Mouse (Mus musculus): ENCODE results near the gene Abcf3.

The Abcf3 gene

DNA sequence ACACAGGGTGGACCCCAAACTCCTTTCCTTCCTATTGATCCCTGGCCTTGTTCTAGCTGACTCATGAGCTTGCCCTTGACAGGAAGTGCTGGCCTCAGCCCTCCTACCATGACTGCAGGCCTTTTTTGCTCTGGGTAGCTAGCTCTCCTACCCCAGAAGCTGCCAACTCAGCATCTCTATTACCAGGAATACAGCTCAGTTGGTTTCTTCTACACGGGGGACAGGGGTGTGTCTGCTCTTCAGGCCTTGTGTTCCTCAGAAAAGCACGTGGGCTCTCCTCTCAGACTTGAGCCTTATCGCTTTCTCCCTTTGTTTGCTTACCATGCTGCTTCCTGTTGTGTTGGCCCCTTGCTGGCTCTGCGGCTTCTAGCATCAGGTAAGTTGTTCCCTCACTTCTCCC lies 7.9 kb upstream of the Abcf3 start:
- DNase-seq (ENCODE audit: low read depth, low spot score), result no peak

DNA sequence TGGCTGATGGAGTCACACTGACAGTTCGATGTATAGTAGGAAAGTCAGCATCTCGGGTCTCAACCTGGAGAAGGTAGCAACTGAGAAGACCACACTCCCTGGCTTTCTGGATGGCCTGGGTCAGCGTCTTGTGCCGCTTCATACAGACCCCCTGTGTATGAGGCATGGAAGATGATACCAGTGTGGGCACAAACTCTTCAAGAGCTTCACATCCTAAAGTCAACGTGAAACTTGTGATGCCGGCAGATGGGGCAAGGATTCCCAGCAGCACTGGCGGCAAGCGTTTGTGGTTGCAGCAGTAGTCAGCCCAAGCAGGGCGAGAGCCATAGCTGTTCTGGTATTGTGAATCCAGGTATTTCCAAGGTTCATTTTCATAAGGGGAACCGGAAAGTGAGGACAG lies 2.7 kb upstream of the Abcf3 start:
- DNase-seq (ENCODE audit: low read depth, low spot score), result no peak

DNA sequence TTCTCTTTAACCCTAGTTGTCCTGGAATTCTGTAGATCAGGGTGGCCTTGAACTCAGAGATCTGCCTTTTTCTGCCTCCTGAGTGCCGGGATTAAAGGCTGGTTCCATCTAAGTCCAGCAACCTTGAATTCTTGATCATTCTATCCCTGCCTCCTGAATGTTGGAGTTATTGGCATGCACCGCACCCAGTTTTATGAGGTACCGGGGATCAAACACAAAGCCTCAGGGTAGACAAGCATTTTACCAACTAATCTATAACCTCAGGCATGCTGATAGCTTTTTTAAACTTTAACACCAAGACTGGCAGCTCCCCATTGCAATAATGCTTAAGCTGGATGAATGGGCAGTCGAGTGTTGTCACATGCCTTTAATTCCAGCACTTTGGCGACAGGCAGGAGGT lies 954 bp upstream of the Abcf3 start:
- no peak for DNase-seq (ENCODE audit: low read depth, low spot score)

DNA sequence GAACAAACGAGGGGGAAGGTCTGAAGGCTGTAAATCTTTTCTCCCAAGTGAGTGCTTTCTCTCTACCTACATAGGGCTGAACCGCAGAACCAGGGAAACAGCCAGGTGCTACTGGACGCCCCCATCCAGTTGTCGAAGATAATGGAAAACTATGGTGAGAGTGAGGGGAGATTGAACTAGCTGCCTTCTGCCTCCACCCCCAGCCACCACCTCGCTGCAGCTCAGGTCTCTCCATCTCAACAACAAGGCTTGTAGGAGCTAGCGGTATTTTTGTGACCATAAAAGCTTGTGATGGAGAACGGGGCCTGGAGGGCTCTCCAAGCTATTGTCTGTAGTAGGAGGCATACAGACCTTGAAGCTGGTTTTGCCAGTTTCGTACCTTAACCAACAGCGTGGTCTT lies 784 bp downstream of the Abcf3 start:
- DNase-seq (ENCODE audit: low read depth, low spot score), result no peak

DNA sequence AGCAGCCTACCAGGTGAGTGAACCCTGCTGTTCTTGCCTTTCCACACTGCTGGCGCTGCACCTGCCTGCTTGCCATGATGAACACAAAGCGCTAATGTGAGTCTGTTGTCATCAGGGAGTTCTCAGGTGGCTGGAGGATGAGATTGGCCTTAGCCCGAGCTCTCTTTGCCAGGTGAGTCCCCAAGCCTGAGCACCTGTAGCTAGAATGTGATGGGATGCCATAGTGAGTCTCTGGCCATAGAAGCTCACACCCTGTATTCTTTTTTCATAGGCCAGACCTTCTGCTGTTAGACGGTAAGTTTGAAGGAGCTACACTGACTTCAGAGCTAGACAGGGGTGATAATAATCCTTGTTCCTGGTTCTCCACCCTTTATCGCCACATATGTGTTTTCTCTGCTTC lies 3.3 kb downstream of the Abcf3 start:
- DNase-seq (ENCODE audit: low read depth, low spot score), result no peak

DNA sequence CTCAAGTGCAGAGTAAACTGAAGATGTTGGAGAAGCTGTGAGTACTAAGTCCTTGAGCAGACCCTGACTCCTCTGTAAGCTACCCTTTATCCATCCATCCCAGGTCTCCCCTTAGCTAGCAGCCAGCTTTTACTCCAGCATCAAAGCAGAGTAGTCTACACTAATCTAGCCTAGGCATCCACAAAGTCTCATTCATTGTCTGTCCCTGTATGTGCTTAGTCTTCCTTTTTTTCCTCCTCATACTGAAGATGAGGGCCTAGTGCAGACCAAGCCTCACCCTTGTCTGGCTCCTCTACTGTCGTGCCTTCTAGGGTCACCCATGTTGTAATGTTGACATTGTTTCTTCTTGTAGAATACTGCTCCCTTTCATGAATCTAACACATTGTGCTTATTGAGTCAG lies 4.2 kb downstream of the Abcf3 start:
- no peak for DNase-seq (ENCODE audit: low read depth, low spot score)

DNA sequence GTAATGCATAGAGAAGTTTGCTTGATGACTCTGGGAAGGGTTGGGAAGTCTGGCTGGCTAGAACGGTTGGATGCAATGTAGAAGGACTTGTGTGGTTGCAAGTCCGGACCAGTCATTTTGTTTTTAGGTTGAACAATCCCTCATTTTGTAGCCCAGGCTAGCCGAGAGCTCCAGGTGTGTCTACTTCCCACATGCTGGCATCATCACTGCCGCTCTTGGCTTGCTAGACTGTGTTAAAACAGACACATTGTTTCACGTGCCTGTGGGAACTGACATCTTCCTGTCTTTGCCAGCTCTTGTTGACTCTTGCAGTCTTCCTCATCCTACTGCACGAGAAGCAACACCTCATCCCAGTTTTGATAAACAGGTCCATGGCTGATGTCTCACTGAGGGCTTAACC lies 6.6 kb downstream of the Abcf3 start:
- DNase-seq (ENCODE audit: low read depth, low spot score), result no peak

DNA sequence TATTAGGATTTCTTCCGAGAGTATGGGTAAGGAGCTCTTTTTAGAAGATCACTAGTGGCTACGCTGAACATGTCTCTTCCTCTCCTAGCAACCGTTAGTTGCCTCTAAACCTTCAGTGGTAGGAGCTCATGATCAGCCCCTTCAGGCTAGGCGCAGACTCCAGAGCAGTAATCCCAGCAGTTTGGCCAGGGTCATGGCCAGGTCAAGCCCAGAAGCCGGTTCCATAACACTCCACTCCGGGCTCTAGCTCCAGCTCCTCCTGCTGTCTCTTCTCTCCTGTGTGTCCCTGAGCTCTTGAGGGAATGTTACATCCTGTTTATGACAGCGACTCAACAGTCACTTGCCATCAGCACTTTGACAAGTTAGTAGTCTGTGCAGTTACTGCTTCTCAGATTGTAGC lies 9.0 kb downstream of the Abcf3 start:
- DNase-seq (ENCODE audit: low read depth, low spot score), result no peak

DNA sequence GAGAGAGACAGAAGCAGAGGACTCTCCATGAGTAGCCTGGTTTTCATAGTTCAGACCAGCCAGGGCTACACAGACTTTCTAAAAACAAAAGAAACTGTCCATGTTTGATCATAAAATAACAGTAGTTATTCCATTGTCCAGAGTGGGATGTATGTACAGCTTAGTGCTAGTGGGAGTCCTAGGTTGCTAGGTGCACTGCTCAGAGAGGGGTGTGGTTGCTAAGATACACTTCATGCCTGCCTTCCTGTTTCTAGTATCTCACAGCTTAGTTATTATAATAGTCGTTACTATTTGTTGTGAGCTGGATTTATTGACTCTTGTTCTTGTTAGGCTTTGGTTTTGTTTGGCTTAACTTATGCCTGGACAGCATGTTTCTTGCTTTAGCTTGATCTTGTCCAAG lies 16.7 kb downstream of the Abcf3 start:
- DNase-seq (ENCODE audit: low read depth, low spot score), result no peak

DNA sequence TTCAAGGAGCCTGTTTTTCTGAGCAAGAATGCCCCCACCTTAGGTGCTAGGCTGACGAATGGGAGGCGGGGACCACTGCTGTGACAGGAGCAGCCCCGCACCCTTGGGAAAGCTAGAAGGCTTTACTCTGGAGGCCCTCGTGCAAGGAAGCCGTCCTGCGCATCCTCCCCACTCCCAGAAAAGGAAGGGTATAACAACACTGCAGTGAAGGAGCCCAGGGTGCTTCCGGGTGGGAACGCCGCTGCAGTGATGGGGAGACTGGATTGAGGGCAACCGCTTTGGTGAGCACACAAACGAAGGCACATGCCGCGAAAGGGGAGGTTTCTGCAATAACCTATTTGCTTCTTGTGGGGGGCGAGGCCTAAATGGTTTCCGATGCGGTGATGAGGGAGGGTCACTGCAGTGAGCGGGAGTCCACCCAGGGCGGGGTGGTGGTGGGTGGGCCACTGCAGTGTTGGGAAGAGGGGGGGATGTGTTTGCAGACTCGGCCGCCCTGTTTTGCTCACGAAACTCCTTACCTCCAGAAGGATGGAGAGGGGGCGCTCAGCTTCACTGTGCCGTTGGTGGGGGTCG lies 41.1 kb downstream of the Abcf3 start, which contains the start of gene Vwa5b2:
Gene Vwa5b2, plus strand, starts transcription at position 106 of the 573 bp plus-strand sequence.
- no peak for DNase-seq (ENCODE audit: low read depth, low spot score)

DNA sequence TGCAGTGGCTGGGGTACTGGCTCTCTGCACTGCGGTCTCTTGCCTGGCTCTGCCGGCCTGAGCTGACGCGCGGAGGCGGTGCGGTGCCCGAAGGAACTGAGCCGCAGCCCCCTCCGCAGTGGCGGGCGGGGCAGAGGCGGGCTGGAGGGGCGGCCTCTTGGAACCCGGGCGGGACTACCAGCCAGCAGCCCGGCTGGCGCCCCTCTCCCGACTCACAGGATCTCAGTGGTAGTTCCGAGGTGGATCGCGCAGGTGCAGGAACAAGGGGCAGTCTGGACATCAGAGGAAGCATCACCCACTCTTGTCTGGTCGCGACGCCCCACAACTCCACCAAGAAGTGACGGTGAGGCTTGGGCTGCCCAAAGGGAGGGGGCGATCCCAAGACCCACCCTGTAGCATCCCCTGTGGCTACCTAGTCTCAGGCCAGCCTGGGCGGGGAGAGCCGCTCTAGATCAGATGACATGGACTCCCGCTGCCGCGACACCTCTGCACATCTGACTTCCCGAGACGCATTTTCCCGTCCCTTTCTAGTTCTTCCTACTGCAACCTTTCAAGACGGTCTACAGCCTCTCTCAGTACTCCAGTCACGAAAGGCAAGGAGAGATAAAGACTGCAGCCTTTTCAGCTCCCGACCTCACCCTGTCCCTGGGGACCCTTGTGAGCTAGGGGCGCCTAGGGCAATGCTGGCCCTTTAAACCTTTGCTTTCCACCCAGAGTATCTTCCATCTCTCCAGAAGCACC lies 41.7 kb downstream of the Abcf3 start:
- DNase-seq (ENCODE audit: low read depth, low spot score), result no peak

DNA sequence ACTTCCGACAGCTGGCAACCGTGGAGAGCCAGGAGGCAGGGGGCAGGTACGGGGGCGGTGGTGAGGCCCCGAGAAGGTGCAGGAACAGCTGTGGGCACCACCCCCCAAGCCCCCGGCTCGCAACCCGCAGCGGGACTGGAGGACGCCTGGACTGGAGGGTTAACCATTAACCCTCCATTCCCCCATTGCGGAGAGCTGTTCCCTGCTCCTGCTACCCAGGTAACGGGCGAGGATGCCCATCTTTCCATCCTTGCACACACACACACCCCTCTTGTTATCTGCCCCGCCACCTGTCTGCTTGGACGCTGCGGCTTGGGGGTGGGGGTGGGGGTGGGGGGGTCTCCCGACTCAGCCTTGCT lies 42.3 kb downstream of the Abcf3 start:
- DNase-seq (ENCODE audit: low read depth, low spot score), result no peak

DNA sequence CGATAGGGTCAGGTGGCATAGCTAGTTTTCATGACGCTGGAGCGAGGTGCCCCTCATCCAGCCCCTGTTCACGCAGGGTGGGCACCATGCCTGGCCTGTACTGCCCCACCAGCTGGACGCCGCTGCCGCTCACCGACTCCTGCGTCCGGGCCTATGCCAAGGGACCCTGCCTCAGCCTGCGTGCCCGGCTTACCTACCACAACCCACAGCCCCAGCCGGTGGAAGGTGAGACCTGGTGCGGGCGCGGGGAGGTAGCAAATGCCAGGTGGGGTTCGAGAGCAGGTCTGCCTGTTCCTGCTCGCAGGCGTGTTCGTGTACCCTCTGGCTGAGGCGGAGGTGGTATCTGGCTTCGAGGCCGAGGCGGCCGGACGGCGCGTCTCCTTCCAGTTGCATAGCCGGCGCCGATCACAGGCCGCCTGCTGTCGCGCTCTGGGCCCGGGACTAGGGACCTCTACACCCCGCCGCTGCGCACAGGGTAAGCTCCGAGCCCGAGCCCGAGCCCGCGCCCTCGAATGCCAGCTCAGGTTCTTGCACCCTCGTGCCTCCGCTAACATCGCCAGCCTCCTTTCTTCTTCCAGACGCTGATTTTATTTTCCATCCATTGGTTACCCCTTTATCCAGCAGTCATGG lies 42.8 kb downstream of the Abcf3 start:
- DNase-seq (ENCODE audit: low read depth, low spot score), result no peak

DNA sequence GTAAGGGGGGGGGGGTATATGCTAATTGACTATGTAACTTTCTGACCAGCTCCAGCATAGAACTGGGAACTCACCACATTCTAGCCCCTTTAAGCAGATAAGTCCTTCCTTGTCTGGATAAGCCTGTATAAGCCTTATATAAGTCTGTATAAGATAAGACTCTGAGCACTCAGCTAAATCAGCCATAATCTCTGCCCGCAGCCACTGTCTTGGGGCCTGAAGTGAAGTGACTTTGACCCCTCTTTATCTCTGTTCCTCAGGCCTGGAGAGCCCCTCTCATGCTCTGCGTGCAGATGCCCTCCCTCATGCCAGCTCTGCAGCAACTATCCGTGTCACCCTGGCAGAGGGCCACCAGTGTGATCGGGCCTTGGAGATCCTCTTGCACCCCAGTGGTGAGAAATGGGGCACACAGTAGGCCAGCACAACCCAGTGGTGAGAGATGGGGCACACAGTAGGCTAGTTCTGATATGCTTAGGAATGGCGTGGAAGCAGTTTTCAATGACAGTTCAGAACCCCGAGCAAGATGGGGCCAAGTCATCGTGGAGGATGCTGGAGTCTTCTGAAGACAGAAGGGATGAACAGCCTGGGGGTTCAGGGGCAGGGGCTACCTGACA lies 46.8 kb downstream of the Abcf3 start:
- no peak for DNase-seq (ENCODE audit: low read depth, low spot score)

DNA sequence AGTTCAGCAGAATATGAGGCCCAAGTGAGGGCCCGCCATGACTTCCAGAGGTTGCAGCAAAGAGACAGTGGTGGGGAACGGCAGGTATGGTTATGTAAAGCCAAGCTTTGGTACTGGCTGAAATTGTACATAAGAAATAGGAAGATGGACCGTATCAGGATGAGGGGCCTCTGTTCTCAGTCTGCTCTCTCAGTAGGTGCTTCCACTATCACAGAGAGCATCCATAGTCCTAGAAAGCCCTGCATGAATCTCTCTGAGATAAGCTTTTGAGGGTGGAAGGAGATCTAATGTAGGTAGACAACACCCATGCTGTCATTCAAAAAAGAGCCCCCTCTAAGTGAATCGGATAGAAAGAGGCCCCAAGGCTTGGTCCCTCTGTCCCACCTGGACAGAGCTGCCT lies 47.4 kb downstream of the Abcf3 start:
- no peak for DNase-seq (ENCODE audit: low read depth, low spot score)

DNA sequence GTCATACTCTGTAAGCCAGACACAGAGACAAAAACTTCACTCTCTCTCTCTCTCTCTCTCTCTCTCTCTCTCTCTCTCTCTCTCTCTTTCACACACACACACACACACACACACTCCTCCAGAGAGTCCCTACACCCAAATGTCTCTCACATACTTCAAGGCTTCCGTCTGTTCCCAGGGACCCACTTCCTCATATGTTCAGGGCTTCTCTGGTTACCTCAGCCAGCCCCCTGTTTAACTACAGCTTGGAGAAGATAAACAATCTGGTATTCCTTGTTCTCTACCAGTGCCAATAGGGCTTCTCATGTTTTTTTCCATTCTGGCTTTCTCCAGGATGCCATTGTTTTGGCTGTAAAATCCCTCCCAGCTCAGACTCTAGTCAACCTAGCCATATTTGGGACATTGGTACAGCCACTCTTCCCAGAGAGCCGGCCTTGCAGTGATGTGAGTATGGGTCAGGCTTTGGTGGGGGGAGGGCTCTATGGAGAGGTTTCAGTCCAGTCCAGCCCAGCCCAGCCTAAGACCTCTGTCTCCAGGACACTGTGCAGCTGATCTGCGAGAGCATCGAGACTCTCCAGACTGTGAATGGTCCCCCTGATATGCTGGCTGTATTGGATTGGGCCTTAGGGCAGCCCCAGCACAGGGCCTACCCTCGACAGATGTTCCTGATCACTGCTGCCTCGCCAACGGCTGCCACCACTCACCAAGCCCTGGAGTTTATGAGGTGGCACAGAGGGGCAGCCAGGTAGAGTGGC lies 48.5 kb downstream of the Abcf3 start:
- no peak for DNase-seq (ENCODE audit: low read depth, low spot score)

DNA sequence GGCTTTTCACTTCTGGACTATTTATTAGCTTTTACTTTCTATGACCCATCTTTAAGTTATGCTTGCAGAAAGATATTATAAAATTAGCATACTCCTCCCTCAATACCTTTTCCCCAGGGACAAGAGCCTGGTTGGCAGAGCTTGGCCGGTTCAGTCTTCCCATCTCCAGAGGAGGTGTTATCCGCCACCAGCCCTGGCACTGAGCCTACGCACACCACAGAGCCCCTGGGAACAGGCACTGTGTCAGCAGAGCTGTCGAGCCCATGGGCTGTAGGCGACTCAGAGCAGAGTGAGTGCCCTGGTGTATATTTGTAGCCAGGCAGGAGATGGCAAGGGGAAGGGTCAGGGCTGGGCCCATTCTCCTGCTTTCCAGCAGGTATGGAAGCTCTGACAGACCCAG lies 52.1 kb downstream of the Abcf3 start:
- no peak for DNase-seq (ENCODE audit: low read depth, low spot score)

DNA sequence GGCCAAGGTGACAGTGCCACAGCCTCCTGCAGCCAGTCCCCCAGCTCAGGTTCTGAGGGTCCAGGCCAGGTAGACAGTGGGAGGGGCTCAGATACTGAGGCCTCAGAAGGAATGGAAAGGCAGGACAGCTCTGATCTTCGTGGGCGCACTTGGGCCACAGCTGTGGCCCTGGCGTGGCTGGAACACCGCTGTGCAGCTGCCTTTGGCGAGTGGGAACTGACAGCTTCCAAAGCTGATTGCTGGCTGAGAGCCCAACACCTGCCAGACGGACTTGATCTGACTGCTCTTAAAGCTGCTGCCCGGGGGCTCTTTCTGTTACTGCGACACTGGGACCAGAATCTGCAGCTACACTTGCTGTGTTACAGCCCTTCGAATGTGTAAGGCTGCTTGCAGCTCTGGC lies 56.3 kb downstream of the Abcf3 start:
- DNase-seq (ENCODE audit: low read depth, low spot score), result no peak

DNA sequence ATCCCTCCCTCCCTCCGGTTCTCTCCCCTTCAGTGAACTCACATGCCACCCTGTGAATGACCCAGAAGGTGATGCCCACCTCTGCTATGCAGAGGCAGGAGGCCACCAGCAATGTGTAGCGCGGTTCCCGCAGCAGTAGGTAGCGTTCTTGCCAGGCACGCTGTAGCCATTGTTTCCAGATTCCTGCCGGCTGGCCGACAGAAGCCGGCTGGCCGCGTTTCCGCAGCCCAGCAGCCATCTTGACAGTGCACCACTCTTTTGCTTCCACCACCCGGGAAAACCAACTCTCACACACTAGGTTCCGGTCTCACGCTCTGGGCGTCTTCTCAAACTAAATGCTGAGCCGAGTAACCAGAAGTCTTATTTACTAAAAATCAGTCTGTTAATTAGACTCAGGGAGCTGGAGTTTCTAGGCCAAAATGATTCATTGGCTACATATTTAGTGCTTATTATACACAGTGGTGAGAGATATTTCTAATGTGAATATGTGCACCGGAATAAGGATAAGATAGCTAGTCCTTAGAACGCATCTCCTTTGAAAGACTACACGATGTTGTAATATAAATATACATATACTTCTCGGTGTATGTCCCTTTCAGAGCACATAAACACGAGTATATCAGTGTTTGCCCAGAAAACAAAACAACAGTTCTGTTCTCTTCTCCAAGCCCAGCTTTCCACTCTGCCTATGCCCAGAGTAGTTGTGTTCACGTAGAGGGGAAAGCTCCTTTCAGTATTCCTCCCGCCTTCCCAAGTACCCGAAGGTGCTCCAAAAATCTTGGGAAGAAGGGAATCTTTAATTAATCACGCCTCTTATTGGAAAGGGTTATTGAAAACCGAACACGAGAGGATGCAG lies 62.4 kb downstream of the Abcf3 start:
- DNase-seq (ENCODE audit: low read depth, low spot score), result peak; percentile 89

Measured in CD4-positive helper T cell, adult 2 months (primary cell).